Mouse (Mus musculus) splenic B cell, adult 2 months (primary cell): ENCODE measurements at regions not wholly inside any gene's neighbourhood (a gene's known extent, or its start where the extent isn't known, plus 50 kb on each side); places are given as distances from the start of the nearest gene placed in this dataset.

Experiments
- DNase-seq: peaks from one replicate; pipeline ENCODE4 v3.0.0-alpha.2; 2011; ENCODE audit warnings: low read depth, low spot score
- H3K27me3 ChIP-seq: 2 replicates; pipeline ENCODE4 v1.6.1; 2012; ENCODE audit warnings: mild to moderate bottlenecking, low read length, moderate library complexity, mixed read lengths; ENCODE audit not compliant: control insufficient read depth, poor library complexity, insufficient read depth, severe bottlenecking
- H3K36me3 ChIP-seq: 2 replicates; pipeline ENCODE4 v1.6.1; 2012; ENCODE audit warnings: mild to moderate bottlenecking, low read length, moderate library complexity, mixed read lengths; ENCODE audit not compliant: control insufficient read depth, poor library complexity, insufficient read depth, severe bottlenecking

- no peaks in the 10 kb centered on the region for H3K36me3 ChIP-seq
- no peak for DNase-seq
- H3K27me3 ChIP-seq: no peaks in the 10 kb centered on the region
Measured at GRCm38 (mm10) chr8:35109506-35110217, 655.9 kb upstream of the Gm19410 start.

GRCm38 (mm10) chr8:35110286-35110685 is 655.3 kb upstream of the Gm19410 start:
- DNase-seq: no peak
- H3K27me3 ChIP-seq: no peaks in the 10 kb centered on the region
- no peaks in the 10 kb centered on the region for H3K36me3 ChIP-seq

GRCm38 (mm10) chr8:35111130-35111529 is 654.5 kb upstream of the Gm19410 start:
- H3K27me3 ChIP-seq: no peaks in the 10 kb centered on the region
- H3K36me3 ChIP-seq: no peaks in the 10 kb centered on the region
- no peak for DNase-seq

GRCm38 (mm10) chr8:35112591-35113265 is 652.9 kb upstream of the Gm19410 start:
- DNase-seq: no peak
- Histone ChIP-seq H3K36me3 (no peaks in the 10 kb centered on the region), H3K27me3 (no peaks in the 10 kb centered on the region)

GRCm38 (mm10) chr8:35114031-35114430 is 651.6 kb upstream of the Gm19410 start:
- no peaks in the 10 kb centered on the region for H3K36me3 ChIP-seq
- no peaks in the 10 kb centered on the region for H3K27me3 ChIP-seq
- DNase-seq: no peak

- no peaks in the 10 kb centered on the region for H3K27me3 ChIP-seq
- DNase-seq: no peak
- H3K36me3 ChIP-seq: no peaks in the 10 kb centered on the region
Measured at GRCm38 (mm10) chr8:35120612-35121011, 645.0 kb upstream of the Gm19410 start.

GRCm38 (mm10) chr8:35121084-35121483 is 644.5 kb upstream of the Gm19410 start:
- DNase-seq: no peak
- Histone ChIP-seq H3K36me3 (no peaks in the 10 kb centered on the region), H3K27me3 (no peaks in the 10 kb centered on the region)

GRCm38 (mm10) chr8:35123196-35123621 is 642.4 kb upstream of the Gm19410 start:
- H3K27me3 ChIP-seq: no peaks in the 10 kb centered on the region
- peak; percentile 75 for DNase-seq
- no peaks in the 10 kb centered on the region for H3K36me3 ChIP-seq

- Histone ChIP-seq H3K36me3 (no peaks in the 10 kb centered on the region), H3K27me3 (no peaks in the 10 kb centered on the region)
- DNase-seq: no peak
Measured at GRCm38 (mm10) chr8:35125179-35125578, 640.4 kb upstream of the Gm19410 start.

- Histone ChIP-seq H3K27me3 (no peaks in the 10 kb centered on the region), H3K36me3 (no peaks in the 10 kb centered on the region)
- no peak for DNase-seq
Measured at GRCm38 (mm10) chr8:35132281-35132680, 633.3 kb upstream of the Gm19410 start.

GRCm38 (mm10) chr8:35135630-35136029 is 630.0 kb upstream of the Gm19410 start:
- DNase-seq: no peak
- H3K36me3 ChIP-seq: no peaks in the 10 kb centered on the region

GRCm38 (mm10) chr8:35136643-35137042 is 628.9 kb upstream of the Gm19410 start:
- Histone ChIP-seq H3K36me3 (no peaks in the 10 kb centered on the region), H3K27me3 (no peaks in the 10 kb centered on the region)
- DNase-seq: no peak

More at GRCm38 (mm10) chr8:35135630-35136029, 630.0 kb upstream of the Gm19410 start:
- no peaks in the 10 kb centered on the region for H3K27me3 ChIP-seq

GRCm38 (mm10) chr8:35140775-35141174 is 624.8 kb upstream of the Gm19410 start:
- no peak for DNase-seq
- H3K36me3 ChIP-seq: no peaks in the 10 kb centered on the region
- H3K27me3 ChIP-seq: no peaks in the 10 kb centered on the region

GRCm38 (mm10) chr8:35143018-35143656 is 622.5 kb upstream of the Gm19410 start:
- no peak for DNase-seq
- H3K27me3 ChIP-seq: no peaks in the 10 kb centered on the region
- H3K36me3 ChIP-seq: no peaks in the 10 kb centered on the region

GRCm38 (mm10) chr8:35143684-35144083 is 621.9 kb upstream of the Gm19410 start:
- Histone ChIP-seq H3K36me3 (no peaks in the 10 kb centered on the region), H3K27me3 (no peaks in the 10 kb centered on the region)
- DNase-seq: no peak
